Mouse (Mus musculus): ENCODE results near the gene Olfr828.

The Olfr828 gene

GRCm38 (mm10) chr9:18819426-18819825 is at the start of gene Olfr828:
TSS of gene Olfr828 (minus strand) at chr9:18819526.
- DNase-seq (ENCODE audit: low spot score in 2 of 2): no peak

GRCm38 (mm10) chr9:18854633-18855032 is 35.3 kb upstream of the Olfr828 start, which contains the start of gene Olfr829:
TSS of gene Olfr829 (plus strand) at chr9:18854933.
- no peak for DNase-seq (ENCODE audit: low spot score in 2 of 2)

DNA sequence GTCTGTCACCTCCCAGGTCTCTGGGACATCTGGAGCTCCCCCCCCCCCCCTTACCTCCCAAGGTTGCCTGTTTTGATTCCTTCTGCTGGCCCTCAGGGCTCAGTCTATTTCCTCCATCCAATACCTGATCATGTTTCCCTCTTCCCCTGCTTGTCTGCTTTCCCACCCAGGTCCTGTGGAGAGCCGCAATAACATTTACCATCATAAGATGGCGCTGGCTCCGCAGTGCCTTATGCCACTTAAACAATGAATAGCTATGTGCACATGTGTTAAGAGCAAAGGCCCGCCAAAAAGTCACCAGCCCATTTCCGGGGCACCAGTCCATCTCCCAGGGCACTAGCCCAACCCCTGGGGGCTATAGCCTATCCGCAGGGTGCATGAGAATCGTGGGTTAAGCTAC is 34.0 kb downstream of the Olfr828 start:
- DNase-seq (ENCODE audit: low spot score in 2 of 2): no peak

DNA sequence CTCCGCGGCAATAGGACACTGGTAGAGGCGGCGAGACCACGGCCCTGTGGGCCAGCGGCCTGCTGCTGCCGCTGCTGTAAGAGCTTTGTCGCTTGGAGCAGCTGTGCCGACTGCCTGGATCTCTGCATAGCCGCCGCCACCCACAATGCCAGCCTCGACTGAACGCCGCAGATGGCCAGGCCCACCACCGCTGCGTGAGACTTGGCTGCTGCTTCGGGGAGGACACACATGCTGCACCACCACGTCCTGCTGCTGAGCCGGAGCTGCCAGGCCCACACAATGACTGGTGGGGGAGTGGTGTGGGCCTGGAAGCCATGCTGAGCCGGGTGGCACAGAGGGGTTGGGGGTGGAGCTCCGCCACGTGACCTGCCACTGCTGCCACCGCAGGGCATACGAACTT is 39.9 kb downstream of the Olfr828 start:
- no peak for DNase-seq (ENCODE audit: low spot score in 2 of 2)

- DNase-seq (ENCODE audit: low spot score in 2 of 2): no peak
Measured at GRCm38 (mm10) chr9:18778981-18779380, 40.3 kb downstream of the Olfr828 start.

Measured in thymus, postnatal 10 days (tissue).